Mouse (Mus musculus) forebrain, embryonic 14.5 days (tissue): ENCODE results near the gene Angpt4. TPM values are rescaled to one million over a fixed set of nuclear protein-coding genes. Genes with fewer than 3 reads are reported as not detected.

ENCODE experiments used
- ATAC-seq: fragments of 200-750 bp; cut with Nextera tagmentation; 2 replicates; pipeline ENCODE4 v1.8.0; 2017; ENCODE audit warnings: mild to moderate bottlenecking, moderate library complexity
- DNase-seq: peaks from one replicate; pipeline ENCODE4 v3.0.0-alpha.2; 2015; ENCODE audit warnings: low spot score
- H3K27ac ChIP-seq: fragments of 300-500 bp; sonication (generic); 2 replicates; pipeline ENCODE4 v1.5.1; 2014; ENCODE audit warnings: low read depth, mild to moderate bottlenecking, control low read depth, low read length, moderate library complexity
- H3K27me3 ChIP-seq: fragments of 300-500 bp; sonication (generic); replicated peaks from 2 replicates; pipeline ENCODE4 v1.6.1; 2014; ENCODE audit warnings: low read length, control low read depth, mixed read lengths; ENCODE audit not compliant: control insufficient read depth, insufficient read depth
- H3K36me3 ChIP-seq: fragments of 300-500 bp; sonication (generic); 2 replicates; pipeline ENCODE4 v1.6.1; 2014; ENCODE audit warnings: low read length, control low read depth; ENCODE audit not compliant: control insufficient read depth, insufficient read depth
- H3K4me1 ChIP-seq: fragments of 300-500 bp; sonication (generic); 2 replicates; pipeline ENCODE4 v1.6.1; 2014; ENCODE audit warnings: antibody characterized with exemption, low read length, control low read depth; ENCODE audit not compliant: control insufficient read depth, insufficient read depth
- H3K4me2 ChIP-seq: fragments of 300-500 bp; sonication (generic); 2 replicates; pipeline ENCODE4 v1.6.1; 2014; ENCODE audit warnings: mild to moderate bottlenecking, control low read depth, low read length
- H3K4me3 ChIP-seq: fragments of 300-500 bp; sonication (generic); 2 replicates; pipeline ENCODE4 v1.5.1; 2014; ENCODE audit warnings: low read depth, low read length, control low read depth
- H3K9ac ChIP-seq: fragments of 300-500 bp; sonication (generic); 2 replicates; pipeline ENCODE4 v1.6.1; 2014; ENCODE audit warnings: mild to moderate bottlenecking, low read length, control low read depth, moderate library complexity
- H3K9me3 ChIP-seq: fragments of 300-500 bp; sonication (generic); replicated peaks from 2 replicates; pipeline ENCODE4 v1.6.1; 2016; ENCODE audit warnings: low read length, control low read depth, mixed read lengths; ENCODE audit not compliant: control insufficient read depth
- WGBS: fragments of 180-500 bp; shearing (Covaris S2); extraction: QIAGEN DNeasy Blood & Tissue Kit; methylation state at CpG from one replicate; pipeline ENCODE4 v1.1.7; 2014; 5-methylcytosine and 5-hydroxymethylcytosine counted together
- polyA plus RNA-seq: library from polyadenylated mRNA; unstranded; fragments of >200 nt; fragmentation: Nextera tagmentation; extraction: Ambion mirVana; gene quantifications from 2 replicates; pipeline ENCODE4 v1.2.1, GENCODE M21; 2014

The Angpt4 gene
- 0.21 TPM in 1 of 2 replicates, not detected in the other for polyA plus RNA-seq

- 74% methylated on average over 12 of the region's 13 CpGs for WGBS
- Histone ChIP-seq H3K9ac (no peak within 1 kb of the TSS), H3K4me1 (no peaks in the 10 kb centered on the region), H3K36me3 (no peaks in the 10 kb centered on the region), H3K4me2 (no peak within 1 kb of the TSS), H3K9me3 (no peaks in the 10 kb centered on the region), H3K27me3 (no peaks in the 10 kb centered on the region), H3K27ac (no peak within 1 kb of the TSS), H3K4me3 (no peak within 1 kb of the TSS)
- DNase-seq (no peak), ATAC-seq (no peak)
Measured at GRCm38 (mm10) chr2:151910919-151911500, at the start of gene Angpt4. TSS of gene Angpt4 (plus strand) at chr2:151911210.

- DNase-seq (peak; percentile 60), ATAC-seq (no peak)
- Histone ChIP-seq H3K36me3 (no peaks in the 10 kb centered on the region), H3K27me3 (no peaks in the 10 kb centered on the region), H3K9ac (no peak overlapping the region), H3K4me3 (no peak overlapping the region), H3K9me3 (no peaks in the 10 kb centered on the region), H3K4me1 (peaks cover 2% of the 10 kb centered on the region; the same call in 1 of the 2 replicates), H3K4me2 (no peak overlapping the region), H3K27ac (no peak overlapping the region)
- WGBS = 44% methylated on average over 5 of the region's 5 CpGs
Measured at GRCm38 (mm10) chr2:151862257-151862810, 48.7 kb upstream of the Angpt4 start.

GRCm38 (mm10) chr2:151864941-151865340, 46.1 kb upstream of the Angpt4 start:
- H3K9me3 ChIP-seq = no peaks in the 10 kb centered on the region
- WGBS = 85% methylated on average over 6 of the region's 6 CpGs
- no peak overlapping the region for H3K4me3 ChIP-seq
- H3K4me1 ChIP-seq = peaks cover 2% of the 10 kb centered on the region; the same call in 1 of the 2 replicates
- ATAC-seq (no peak), DNase-seq (no peak)
- H3K27ac ChIP-seq = no peak overlapping the region
- H3K36me3 ChIP-seq = no peaks in the 10 kb centered on the region
- no peaks in the 10 kb centered on the region for H3K27me3 ChIP-seq
- no peak overlapping the region for H3K9ac ChIP-seq
- no peak overlapping the region for H3K4me2 ChIP-seq

GRCm38 (mm10) chr2:151866487-151866886, 44.5 kb upstream of the Angpt4 start:
- peaks cover 2% of the 10 kb centered on the region; the same call in 1 of the 2 replicates for H3K4me1 ChIP-seq
- no peaks in the 10 kb centered on the region for H3K9me3 ChIP-seq
- 48% methylated on average over 4 of the region's 4 CpGs for WGBS
- peak; percentile 51 for DNase-seq
- no peak overlapping the region for H3K4me2 ChIP-seq
- H3K27me3 ChIP-seq = no peaks in the 10 kb centered on the region
- H3K9ac ChIP-seq = no peak overlapping the region
- no peaks in the 10 kb centered on the region for H3K36me3 ChIP-seq
- no peak overlapping the region for H3K4me3 ChIP-seq
- no peak overlapping the region for H3K27ac ChIP-seq
- peak; percentile 42; the same call in 1 of the 2 replicates for ATAC-seq

- Histone ChIP-seq H3K4me1 (no peaks in the 10 kb centered on the region), H3K9ac (no peak overlapping the region), H3K36me3 (no peaks in the 10 kb centered on the region), H3K9me3 (no peaks in the 10 kb centered on the region), H3K4me2 (no peak overlapping the region), H3K27ac (no peak overlapping the region), H3K4me3 (no peak overlapping the region), H3K27me3 (no peaks in the 10 kb centered on the region)
- ATAC-seq (no peak), DNase-seq (no peak)
- 85% methylated on average over 8 of the region's 8 CpGs for WGBS
Measured at GRCm38 (mm10) chr2:151868196-151868595, 42.8 kb upstream of the Angpt4 start.

- H3K4me2 ChIP-seq = no peak overlapping the region
- no peak overlapping the region for H3K9ac ChIP-seq
- no peaks in the 10 kb centered on the region for H3K9me3 ChIP-seq
- ATAC-seq = no peak
- H3K27ac ChIP-seq = no peak overlapping the region
- peak; percentile 22 for DNase-seq
- no peak overlapping the region for H3K4me3 ChIP-seq
- no peaks in the 10 kb centered on the region for H3K4me1 ChIP-seq
- H3K36me3 ChIP-seq = no peaks in the 10 kb centered on the region
- H3K27me3 ChIP-seq = no peaks in the 10 kb centered on the region
Measured at GRCm38 (mm10) chr2:151874551-151874950, 36.5 kb upstream of the Angpt4 start.

GRCm38 (mm10) chr2:151876012-151876485, 35.0 kb upstream of the Angpt4 start:
- H3K9me3 ChIP-seq = no peaks in the 10 kb centered on the region
- 15% methylated on average over 8 of the region's 8 CpGs for WGBS
- H3K36me3 ChIP-seq = no peaks in the 10 kb centered on the region
- no peaks in the 10 kb centered on the region for H3K27me3 ChIP-seq
- peak; percentile 68 for DNase-seq
- H3K4me3 ChIP-seq = no peak overlapping the region
- H3K27ac ChIP-seq = no peak overlapping the region
- H3K4me1 ChIP-seq = no peaks in the 10 kb centered on the region
- H3K9ac ChIP-seq = no peak overlapping the region
- H3K4me2 ChIP-seq = no peak overlapping the region
- peak; percentile 65 for ATAC-seq

GRCm38 (mm10) chr2:151878645-151879044, 32.4 kb upstream of the Angpt4 start:
- Histone ChIP-seq H3K9ac (no peak overlapping the region), H3K9me3 (no peaks in the 10 kb centered on the region), H3K27me3 (no peaks in the 10 kb centered on the region), H3K4me1 (no peaks in the 10 kb centered on the region), H3K36me3 (no peaks in the 10 kb centered on the region), H3K4me3 (no peak overlapping the region), H3K4me2 (no peak overlapping the region), H3K27ac (no peak overlapping the region)
- 80% methylated on average over 3 of the region's 3 CpGs for WGBS
- ATAC-seq = no peak
- DNase-seq = no peak

GRCm38 (mm10) chr2:151879760-151880159, 31.2 kb upstream of the Angpt4 start:
- no peak for ATAC-seq
- Histone ChIP-seq H3K4me1 (no peaks in the 10 kb centered on the region), H3K9me3 (no peaks in the 10 kb centered on the region), H3K27me3 (no peaks in the 10 kb centered on the region), H3K27ac (no peak overlapping the region), H3K4me2 (no peak overlapping the region), H3K4me3 (no peak overlapping the region), H3K36me3 (no peaks in the 10 kb centered on the region), H3K9ac (no peak overlapping the region)
- 60% methylated on average over 2 of the region's 2 CpGs for WGBS
- DNase-seq = no peak
